23 mouse cellular contexts compared by ENCODE assay signal in genomic region chr1:127983274-127983993, GRCm38 (mm10).
DNase-seq lines count a peak whose midpoint lies in the region; ATAC-seq and TF ChIP-seq lines count a peak whose summit lies in the region.
"Had no signal": no experiment of that assay in that cellular context is flagged by ENCODE, and none has a peak within 500 bp of the region (broad histone marks: within the 10 kb centered on the region; RNA-seq: fewer than 3 reads in every experiment).

No protein-coding gene starts in this region.

- H3K36me3 ChIP-seq in macrophage (ENCODE audit: inconsistent target): no peaks in the 10 kb centered on the region
- H3K36me3 ChIP-seq: forebrain, embryonic 12.5 days; midbrain, embryonic 12.5 days; neural tube, embryonic 12.5 days had no signal

- WGBS in macrophage (ENCODE audit: missing documents): 92% methylated on average over 5 of the region's 5 CpGs

- peaks cover 33% of the 10 kb centered on the region for H3K79me2 ChIP-seq in macrophage (ENCODE audit: inconsistent target)

- H3K27me3 ChIP-seq in Patski: no peaks in the 10 kb centered on the region
- H3K27me3 ChIP-seq: CH12.LX; forebrain, embryonic 12.5 days; heart, embryonic 13.5 days; liver, embryonic 13.5 days; midbrain, embryonic 12.5 days; neural tube, embryonic 12.5 days had no signal

- in situ Hi-C loops in Patski (cut with MboI; ENCODE audit: low pct_unique_long_range_greater_than_20kb): no loop called here

- POLR2A ChIA-PET in Patski (lab: Charles Lee): interaction anchor here (0.6 to 0.8 kb wide), 3 partner anchors 9 to 241 kb away, joined by 3 to 4 read pairs (median 3); no protein-coding TSS in a partner anchor

- peak; percentile 70 for ATAC-seq in Patski

- no peak for TF ChIP-seq CTCF in Patski (IDR thresholded peaks at IDR 0.05)

- CTCF ChIA-PET in Patski (lab: Charles Lee): interaction anchor here (1.2 to 1.3 kb wide), 3 partner anchors 9 to 79 kb away, joined by 3 to 4 read pairs (median 4); no protein-coding TSS in a partner anchor

- peak; percentile 6 for DNase-seq in kidney, adult 9 months
- DNase-seq in kidney, adult 18-20 months: no peak
- DNase-seq in lung, adult 18-20 months: peak; percentile 18 to 27
- no peak for DNase-seq in lung, postnatal 14 days
- DNase-seq in Patski (ENCODE audit: low read depth, low spot score): no peak
- no peak for DNase-seq in thymus, postnatal 36 days
- DNase-seq in frontal cortex, postnatal 25 days (ENCODE audit: low spot score in 2 of 2): no peak
- DNase-seq: adrenal gland, adult 8-10 months; cerebellum, adult 9-11 months; gastrocnemius, postnatal 10 days; heart, adult 11 months; kidney, postnatal 10 days; liver, embryonic 13.5 days; right cerebral cortex, adult 18-20 months; thymus, postnatal 25 days had no signal

- no peak overlapping the region for H3K4me3 ChIP-seq in macrophage (ENCODE audit: inconsistent target)
- H3K4me3 ChIP-seq: forebrain, embryonic 12.5 days; heart, embryonic 13.5 days; limb, embryonic 10.5 days; liver, embryonic 13.5 days; midbrain, embryonic 12.5 days; neural tube, embryonic 12.5 days had no signal

- H3K27ac ChIP-seq in macrophage: peak overlapping the region; percentile 97
- H3K27ac ChIP-seq: forebrain, embryonic 12.5 days; heart, embryonic 13.5 days; hindbrain, embryonic 14.5 days; limb, embryonic 10.5 days; liver, embryonic 13.5 days; midbrain, embryonic 12.5 days; neural tube, embryonic 12.5 days had no signal

Comparison
In these comparisons a context has a peak if more than half of its experiments do, and no peak if none do; other contexts are left out.
1. DNase-seq: peak in kidney, adult 9 months (single experiment) and lung, adult 18-20 months (2 of 2); none in kidney, adult 18-20 months (single experiment), lung, postnatal 14 days (single experiment), Patski (single experiment), thymus, postnatal 36 days (0 of 2) and frontal cortex, postnatal 25 days (0 of 2).